31 mouse cellular contexts compared by ENCODE assay signal in genomic region chr10:79585136-79585535, GRCm38 (mm10). TPM values are rescaled to one million over a fixed set of nuclear protein-coding genes. Genes with fewer than 3 reads are reported as not detected.
DNase-seq lines count a peak whose midpoint lies in the region; ATAC-seq and TF ChIP-seq lines count a peak whose summit lies in the region.
"Had no signal": no experiment of that assay in that cellular context is flagged by ENCODE, and none has a peak within 500 bp of the region (broad histone marks: within the 10 kb centered on the region; RNA-seq: fewer than 3 reads in every experiment).

No protein-coding gene starts in this region.

- no peak overlapping the region for H3K4me2 ChIP-seq in midbrain, embryonic 11.5 days
- no peak overlapping the region for H3K4me2 ChIP-seq in midbrain, embryonic 13.5 days (replicated peaks)
- H3K4me2 ChIP-seq in limb, embryonic 15.5 days, result no peak overlapping the region
- H3K4me2 ChIP-seq: embryonic facial prominence, embryonic 13.5 days; embryonic facial prominence, embryonic 15.5 days; forebrain, embryonic 12.5 days had no signal

- TF ChIP-seq POLR2A in heart, adult 2 months (IDR thresholded peaks at IDR 0.05; ENCODE audit: insufficient read depth, low read depth, low read length), result no peak

- no peak overlapping the region for H3K27ac ChIP-seq in heart, embryonic 10.5 days
- no peak overlapping the region for H3K27ac ChIP-seq in heart, adult 2 months
- H3K27ac ChIP-seq in midbrain, embryonic 11.5 days (ENCODE audit: low read depth, low read length), result no peak overlapping the region
- H3K27ac ChIP-seq in midbrain, embryonic 13.5 days, result no peak overlapping the region
- H3K27ac ChIP-seq in limb, embryonic 10.5 days, result no peak overlapping the region
- H3K27ac ChIP-seq in limb, embryonic 15.5 days, result no peak overlapping the region
- H3K27ac ChIP-seq: embryonic facial prominence, embryonic 13.5 days; embryonic facial prominence, embryonic 15.5 days; forebrain, embryonic 10.5 days; forebrain, embryonic 12.5 days had no signal

- H3K79me2 ChIP-seq in heart, adult 2 months (replicated peaks; ENCODE audit: control insufficient read depth, insufficient read depth, low read length), result no peaks in the 10 kb centered on the region

- H3K9ac ChIP-seq in heart, adult 2 months (ENCODE audit: low read depth, low read length), result no peak overlapping the region
- no peak overlapping the region for H3K9ac ChIP-seq in midbrain, embryonic 11.5 days (ENCODE audit: low read length)
- no peak overlapping the region for H3K9ac ChIP-seq in midbrain, embryonic 13.5 days (replicated peaks)
- no peak overlapping the region for H3K9ac ChIP-seq in limb, embryonic 15.5 days
- H3K9ac ChIP-seq: embryonic facial prominence, embryonic 13.5 days; embryonic facial prominence, embryonic 15.5 days; forebrain, embryonic 12.5 days had no signal

- H3K9me3 ChIP-seq in heart, embryonic 10.5 days, result no peaks in the 10 kb centered on the region
- no peaks in the 10 kb centered on the region for H3K9me3 ChIP-seq in midbrain, embryonic 11.5 days (ENCODE audit: control insufficient read depth, low read length)
- H3K9me3 ChIP-seq in midbrain, embryonic 13.5 days, result 0 out of 2 replicates have a peak, but pooled peaks cover 3% of the 10 kb centered on the region
- no peaks in the 10 kb centered on the region for H3K9me3 ChIP-seq in limb, embryonic 10.5 days (replicated peaks)
- no peaks in the 10 kb centered on the region for H3K9me3 ChIP-seq in limb, embryonic 15.5 days
- H3K9me3 ChIP-seq: embryonic facial prominence, embryonic 13.5 days; embryonic facial prominence, embryonic 15.5 days; forebrain, embryonic 10.5 days; forebrain, embryonic 12.5 days had no signal

- DNase-seq in heart, embryonic 10.5 days (ENCODE audit: low spot score), result peak; percentile 64
- no peak for DNase-seq in heart, adult 2 months
- peak; percentile 35 for DNase-seq in midbrain, embryonic 11.5 days (ENCODE audit: low spot score, missing footprints)
- peak; percentile 19 for DNase-seq in limb, embryonic 10.5 days (ENCODE audit: low spot score)
- no peak for DNase-seq in kidney, postnatal 4 days
- no peak for DNase-seq in kidney, adult 11 months
- DNase-seq: adrenal gland, adult 2 months; adrenal gland, postnatal 10 days; adrenal gland, postnatal 25 days; cerebellum, adult 11 months; cerebellum, adult 18-20 months; cerebellum, adult 8-10 months; cerebellum, adult 9-11 months; cerebellum, postnatal 14 days; cerebellum, postnatal 36 days; embryo, embryonic 11 days had no signal

- no peak for TF ChIP-seq CTCF in heart, adult 2 months (IDR thresholded peaks at IDR 0.05)

- no peaks in the 10 kb centered on the region for H3K4me1 ChIP-seq in heart, embryonic 10.5 days
- no peaks in the 10 kb centered on the region for H3K4me1 ChIP-seq in heart, adult 2 months (ENCODE audit: control insufficient read depth, insufficient read depth, low read length)
- no peaks in the 10 kb centered on the region for H3K4me1 ChIP-seq in midbrain, embryonic 11.5 days (ENCODE audit: control insufficient read depth, insufficient read depth, low read length)
- no peaks in the 10 kb centered on the region for H3K4me1 ChIP-seq in midbrain, embryonic 13.5 days (replicated peaks)
- no peaks in the 10 kb centered on the region for H3K4me1 ChIP-seq in limb, embryonic 10.5 days
- no peaks in the 10 kb centered on the region for H3K4me1 ChIP-seq in limb, embryonic 15.5 days
- H3K4me1 ChIP-seq: embryonic facial prominence, embryonic 13.5 days; embryonic facial prominence, embryonic 15.5 days; forebrain, embryonic 10.5 days; forebrain, embryonic 12.5 days had no signal

- no peak for TF ChIP-seq EP300 in heart, adult 2 months (IDR thresholded peaks at IDR 0.05; ENCODE audit: insufficient read depth, low read depth, low read length)

- WGBS in heart, embryonic 10.5 days, result 80% methylated on average over 6 of the region's 6 CpGs
- WGBS in heart, adult 2 months, result 88% methylated on average over 6 of the region's 6 CpGs
- WGBS in midbrain, embryonic 11.5 days, result 92% methylated on average over 6 of the region's 6 CpGs
- WGBS in midbrain, embryonic 13.5 days, result 89% methylated on average over 6 of the region's 6 CpGs
- 96% methylated on average over 6 of the region's 6 CpGs for WGBS in limb, embryonic 10.5 days
- WGBS in limb, embryonic 15.5 days, result 92% methylated on average over 6 of the region's 6 CpGs

- peaks cover 20% of the 10 kb centered on the region for H3K27me3 ChIP-seq in heart, embryonic 10.5 days (ENCODE audit: insufficient read depth, poor library complexity, severe bottlenecking)
- H3K27me3 ChIP-seq in heart, adult 2 months (ENCODE audit: control insufficient read depth, insufficient read depth, low read length), result no peaks in the 10 kb centered on the region
- H3K27me3 ChIP-seq in midbrain, embryonic 11.5 days (ENCODE audit: control insufficient read depth, insufficient read depth, low read length), result no peaks in the 10 kb centered on the region
- no peaks in the 10 kb centered on the region for H3K27me3 ChIP-seq in midbrain, embryonic 13.5 days
- H3K27me3 ChIP-seq in limb, embryonic 10.5 days (ENCODE audit: low read depth, poor library complexity, severe bottlenecking), result no peaks in the 10 kb centered on the region
- H3K27me3 ChIP-seq in limb, embryonic 15.5 days, result no peaks in the 10 kb centered on the region
- H3K27me3 ChIP-seq: embryonic facial prominence, embryonic 13.5 days; embryonic facial prominence, embryonic 15.5 days had no signal

- ATAC-seq in midbrain, embryonic 11.5 days (ENCODE audit: low FRiP score), result no peak
- no peak for ATAC-seq in midbrain, embryonic 13.5 days
- 0 out of 2 replicates have a peak, but pooled peaks have one; percentile 27 for ATAC-seq in limb, embryonic 15.5 days (ENCODE audit: insufficient number of reproducible peaks, low FRiP score, low TSS enrichment, low read depth)
- ATAC-seq: forebrain, embryonic 14.5 days had no signal

- H3K36me3 ChIP-seq in heart, embryonic 10.5 days, result no peaks in the 10 kb centered on the region
- H3K36me3 ChIP-seq in heart, adult 2 months (ENCODE audit: control insufficient read depth, insufficient read depth, low read length), result no peaks in the 10 kb centered on the region
- H3K36me3 ChIP-seq in midbrain, embryonic 11.5 days (ENCODE audit: control insufficient read depth, insufficient read depth, low read length), result no peaks in the 10 kb centered on the region; the same call in 1 of the 2 replicates
- no peaks in the 10 kb centered on the region for H3K36me3 ChIP-seq in midbrain, embryonic 13.5 days
- H3K36me3 ChIP-seq in limb, embryonic 10.5 days, result no peaks in the 10 kb centered on the region
- H3K36me3 ChIP-seq in limb, embryonic 15.5 days, result no peaks in the 10 kb centered on the region
- H3K36me3 ChIP-seq: embryonic facial prominence, embryonic 13.5 days; embryonic facial prominence, embryonic 15.5 days; forebrain, embryonic 10.5 days; forebrain, embryonic 12.5 days had no signal

- H3K4me3 ChIP-seq in heart, embryonic 10.5 days, result no peak overlapping the region
- H3K4me3 ChIP-seq in heart, adult 2 months, result no peak overlapping the region
- H3K4me3 ChIP-seq in midbrain, embryonic 11.5 days (ENCODE audit: low read depth, low read length), result no peak overlapping the region
- H3K4me3 ChIP-seq in midbrain, embryonic 13.5 days (replicated peaks), result no peak overlapping the region
- no peak overlapping the region for H3K4me3 ChIP-seq in limb, embryonic 10.5 days
- no peak overlapping the region for H3K4me3 ChIP-seq in limb, embryonic 15.5 days
- H3K4me3 ChIP-seq: embryonic facial prominence, embryonic 13.5 days; embryonic facial prominence, embryonic 15.5 days; erythroblast, embryonic 14.5 days; forebrain, embryonic 10.5 days; forebrain, embryonic 12.5 days had no signal

- intact Hi-C loops in heart, adult 2 months (cut with DNase I), result no loop called here

RNA-seq across cellular contexts. Expression of gene Theg, which starts 2.0 kb away (rescaled TPM):
- not detected in 2 replicates for polyA plus RNA-seq in heart, embryonic 10.5 days (2016; fragmentation: Nextera tagmentation; extraction: Ambion mirVana)
- not detected for total RNA-seq in heart, adult 2 months (2021)
- polyA plus RNA-seq in heart, adult 2 months (2012; rRNA removed), result 0.10 TPM in 1 of 2 replicates, not detected in the other
- not detected in 2 replicates for polyA plus RNA-seq in midbrain, embryonic 11.5 days (2014; fragmentation: Nextera tagmentation; extraction: Ambion mirVana)
- not detected in 2 replicates for polyA plus RNA-seq in midbrain, embryonic 13.5 days (2015; fragmentation: Nextera tagmentation; extraction: Ambion mirVana)
- not detected in 2 replicates for polyA plus RNA-seq in limb, embryonic 10.5 days (2016; fragmentation: Nextera tagmentation; extraction: Ambion mirVana)
- not detected in 2 replicates for polyA plus RNA-seq in limb, embryonic 15.5 days (2015; fragmentation: Nextera tagmentation; extraction: Ambion mirVana)
- total RNA-seq: adrenal gland, adult 2 months; adrenal gland, postnatal 10 days; adrenal gland, postnatal 25 days; adrenal gland, postnatal 4 days; common myeloid progenitor, adult 5-6 weeks; ES-E14; MEL had no signal
- polyA plus RNA-seq: adrenal gland, adult 2 months; brain, embryonic 14.5 days; C2C12; embryonic facial prominence, embryonic 11.5 days; embryonic facial prominence, embryonic 13.5 days; embryonic facial prominence, embryonic 15.5 days; erythroblast, embryonic 14.5 days; forebrain, embryonic 10.5 days; forebrain, embryonic 12.5 days; forebrain, embryonic 14.5 days had no signal

RNA-seq across cellular contexts. Expression of gene C2cd4c, which starts 28.7 kb away (rescaled TPM):
- polyA plus RNA-seq in heart, embryonic 10.5 days (2016; fragmentation: Nextera tagmentation; extraction: Ambion mirVana), result not detected in 2 replicates
- total RNA-seq in heart, adult 2 months (2021), result under 1 TPM in 1 of 2 experiments, not detected in 1; 0.10 TPM
- polyA plus RNA-seq in heart, adult 2 months (2012; rRNA removed), result 0.02 and 0.09 TPM in 2 replicates
- 0.10 and 0.12 TPM in 2 replicates for polyA plus RNA-seq in midbrain, embryonic 11.5 days (2014; fragmentation: Nextera tagmentation; extraction: Ambion mirVana)
- polyA plus RNA-seq in midbrain, embryonic 13.5 days (2015; fragmentation: Nextera tagmentation; extraction: Ambion mirVana), result 0.24 and 0.28 TPM in 2 replicates
- not detected in 2 replicates for polyA plus RNA-seq in limb, embryonic 10.5 days (2016; fragmentation: Nextera tagmentation; extraction: Ambion mirVana)
- polyA plus RNA-seq in limb, embryonic 15.5 days (2015; fragmentation: Nextera tagmentation; extraction: Ambion mirVana), result not detected in 2 replicates
- total RNA-seq: common myeloid progenitor, adult 5-6 weeks; MEL had no signal
- polyA plus RNA-seq: embryonic facial prominence, embryonic 13.5 days; embryonic facial prominence, embryonic 15.5 days; erythroblast, embryonic 14.5 days; forebrain, embryonic 10.5 days; forebrain, embryonic 12.5 days had no signal

RNA-seq across cellular contexts. Expression of gene Mier2, which starts 30.1 kb away (rescaled TPM):
- polyA plus RNA-seq in heart, embryonic 10.5 days (2016; fragmentation: Nextera tagmentation; extraction: Ambion mirVana), result 46.6 and 53.9 TPM in 2 replicates
- 10 to 100 TPM; 12.7 to 12.9 TPM for total RNA-seq in heart, adult 2 months (2021)
- 27.4 and 31.8 TPM in 2 replicates for polyA plus RNA-seq in heart, adult 2 months (2012; rRNA removed)
- 33.0 and 41.8 TPM in 2 replicates for polyA plus RNA-seq in midbrain, embryonic 11.5 days (2014; fragmentation: Nextera tagmentation; extraction: Ambion mirVana)
- 50.4 and 61.4 TPM in 2 replicates for polyA plus RNA-seq in midbrain, embryonic 13.5 days (2015; fragmentation: Nextera tagmentation; extraction: Ambion mirVana)
- polyA plus RNA-seq in limb, embryonic 10.5 days (2016; fragmentation: Nextera tagmentation; extraction: Ambion mirVana), result 71.3 and 79.8 TPM in 2 replicates
- 65.5 and 66.4 TPM in 2 replicates for polyA plus RNA-seq in limb, embryonic 15.5 days (2015; fragmentation: Nextera tagmentation; extraction: Ambion mirVana)

RNA-seq across cellular contexts. Expression of gene Plpp2, which starts 51.5 kb away (rescaled TPM):
- polyA plus RNA-seq in heart, embryonic 10.5 days (2016; fragmentation: Nextera tagmentation; extraction: Ambion mirVana), result 16.8 and 24.1 TPM in 2 replicates
- total RNA-seq in heart, adult 2 months (2021), result 1 to 10 TPM; 2.3 to 3.5 TPM
- polyA plus RNA-seq in heart, adult 2 months (2012; rRNA removed), result 2.4 and 3.8 TPM in 2 replicates
- 10.5 and 13.4 TPM in 2 replicates for polyA plus RNA-seq in midbrain, embryonic 11.5 days (2014; fragmentation: Nextera tagmentation; extraction: Ambion mirVana)
- polyA plus RNA-seq in midbrain, embryonic 13.5 days (2015; fragmentation: Nextera tagmentation; extraction: Ambion mirVana), result 9.5 and 10.5 TPM in 2 replicates
- polyA plus RNA-seq in limb, embryonic 10.5 days (2016; fragmentation: Nextera tagmentation; extraction: Ambion mirVana), result 26.6 and 29.3 TPM in 2 replicates
- polyA plus RNA-seq in limb, embryonic 15.5 days (2015; fragmentation: Nextera tagmentation; extraction: Ambion mirVana), result 25.5 and 28.3 TPM in 2 replicates

RNA-seq across cellular contexts. Expression of gene Shc2, which starts 52.6 kb away (rescaled TPM):
- polyA plus RNA-seq in heart, embryonic 10.5 days (2016; fragmentation: Nextera tagmentation; extraction: Ambion mirVana), result 2.7 and 6.3 TPM in 2 replicates
- 1 to 10 TPM; 1.9 to 2.1 TPM for total RNA-seq in heart, adult 2 months (2021)
- 2.9 and 3.7 TPM in 2 replicates for polyA plus RNA-seq in heart, adult 2 months (2012; rRNA removed)
- 11.4 and 13.0 TPM in 2 replicates for polyA plus RNA-seq in midbrain, embryonic 11.5 days (2014; fragmentation: Nextera tagmentation; extraction: Ambion mirVana)
- polyA plus RNA-seq in midbrain, embryonic 13.5 days (2015; fragmentation: Nextera tagmentation; extraction: Ambion mirVana), result 18.4 and 20.5 TPM in 2 replicates
- polyA plus RNA-seq in limb, embryonic 10.5 days (2016; fragmentation: Nextera tagmentation; extraction: Ambion mirVana), result 7.8 and 8.6 TPM in 2 replicates
- 7.8 and 10.1 TPM in 2 replicates for polyA plus RNA-seq in limb, embryonic 15.5 days (2015; fragmentation: Nextera tagmentation; extraction: Ambion mirVana)
- total RNA-seq: common myeloid progenitor, adult 5-6 weeks; MEL had no signal
- polyA plus RNA-seq: erythroblast, embryonic 14.5 days had no signal

Comparison
In these comparisons a context has a peak if more than half of its experiments do, and no peak if none do; other contexts are left out.
1. DNase-seq: peak in heart, embryonic 10.5 days (single experiment), midbrain, embryonic 11.5 days (single experiment) and limb, embryonic 10.5 days (single experiment); none in heart, adult 2 months (0 of 2), kidney, postnatal 4 days (0 of 2) and kidney, adult 11 months (single experiment).